9 mouse cellular contexts compared by ENCODE assay signal in genomic region chr10:128625287-128625894, GRCm38 (mm10). TPM values are rescaled to one million over a fixed set of nuclear protein-coding genes. Genes with fewer than 3 reads are reported as not detected.
DNase-seq lines count a peak whose midpoint lies in the region; ATAC-seq and TF ChIP-seq lines count a peak whose summit lies in the region.
"Had no signal": no experiment of that assay in that cellular context is flagged by ENCODE, and none has a peak within 500 bp of the region (broad histone marks: within the 10 kb centered on the region; RNA-seq: fewer than 3 reads in every experiment).

No protein-coding gene starts in this region.

- no peak for DNase-seq in left cerebral cortex, adult 2 months (ENCODE audit: extremely low spot score in 1 of 2, low spot score in 2 of 2)
- DNase-seq in left cerebral cortex, adult 9 months (ENCODE audit: low spot score in 2 of 2) = no peak
- peak; percentile 63 for DNase-seq in c-Kit-positive CD71-positive TER-119-negative erythroid progenitor cells, embryonic 14.5 days (ENCODE audit: low read depth)
- DNase-seq in layer of hippocampus, adult 18-20 months (ENCODE audit: low spot score in 2 of 2) = no peak
- DNase-seq in layer of hippocampus, adult 8-10 months (ENCODE audit: low spot score in 2 of 2) = no peak
- DNase-seq in kidney, postnatal 14 days = no peak

- no peaks in the 10 kb centered on the region for H3K27me3 ChIP-seq in intestine, embryonic 15.5 days (replicated peaks)
- H3K27me3 ChIP-seq in neural tube, embryonic 12.5 days (replicated peaks) = no peaks in the 10 kb centered on the region

- ATAC-seq in intestine, embryonic 15.5 days = no peak
- no peak for ATAC-seq in neural tube, embryonic 12.5 days (ENCODE audit: low FRiP score, low read depth)

- H3K4me1 ChIP-seq in intestine, embryonic 15.5 days (replicated peaks) = 0 out of 2 replicates have a peak, but pooled peaks cover 4% of the 10 kb centered on the region
- peaks cover 9% of the 10 kb centered on the region for H3K4me1 ChIP-seq in neural tube, embryonic 12.5 days

- H3K4me3 ChIP-seq in left cerebral cortex, adult 2 months = peak overlapping the region; percentile 85
- peak overlapping the region; percentile 87 for H3K4me3 ChIP-seq in intestine, embryonic 15.5 days (replicated peaks)
- peak overlapping the region; percentile 82 for H3K4me3 ChIP-seq in neural tube, embryonic 12.5 days

- H3K9ac ChIP-seq in intestine, embryonic 15.5 days = peak overlapping the region; percentile 95
- H3K9ac ChIP-seq in neural tube, embryonic 12.5 days = peak overlapping the region; percentile 88

- no peak overlapping the region for H3K27ac ChIP-seq in left cerebral cortex, adult 2 months
- peak overlapping the region; percentile 76 for H3K27ac ChIP-seq in intestine, embryonic 15.5 days
- H3K27ac ChIP-seq in neural tube, embryonic 12.5 days = no peak overlapping the region

- peak overlapping the region; percentile 71 for H3K4me2 ChIP-seq in intestine, embryonic 15.5 days (replicated peaks)
- H3K4me2 ChIP-seq in neural tube, embryonic 12.5 days (replicated peaks) = peak overlapping the region; percentile 80

- intact Hi-C loops in left cerebral cortex, adult 2 months (cut with DNase I) = no loop called here

- H3K36me3 ChIP-seq in intestine, embryonic 15.5 days = peaks cover 13% of the 10 kb centered on the region
- H3K36me3 ChIP-seq in neural tube, embryonic 12.5 days = peaks cover 26% of the 10 kb centered on the region

- WGBS in intestine, embryonic 15.5 days = 40% methylated on average over 7 of the region's 7 CpGs
- 47% methylated on average over 7 of the region's 7 CpGs for WGBS in neural tube, embryonic 12.5 days

- H3K9me3 ChIP-seq in intestine, embryonic 15.5 days = no peaks in the 10 kb centered on the region
- H3K9me3 ChIP-seq in neural tube, embryonic 12.5 days = no peaks in the 10 kb centered on the region

- TF ChIP-seq CTCF in left cerebral cortex, adult 2 months (IDR thresholded peaks at IDR 0.05) = no peak

RNA-seq across cellular contexts. Expression of gene Rps26, which starts 1.2 kb away (rescaled TPM):
- total RNA-seq in left cerebral cortex, adult 2 months (2021) = 100 to 1,000 TPM; 211 to 235 TPM
- polyA plus RNA-seq in intestine, embryonic 15.5 days (2015; fragmentation: Nextera tagmentation; extraction: Ambion mirVana) = 693 and 768 TPM in 2 replicates
- polyA plus RNA-seq in neural tube, embryonic 12.5 days (2016; fragmentation: Nextera tagmentation; extraction: Ambion mirVana) = 471 and 498 TPM in 2 replicates
- 100 to 1,000 TPM; 273 to 330 TPM for total RNA-seq in layer of hippocampus, adult 18-20 months (2021)
- total RNA-seq in layer of hippocampus, adult 8-10 months (2022) = 100 to 1,000 TPM; 141 to 325 (median 239) TPM

RNA-seq across cellular contexts. Expression of gene Ikzf4, which starts 20.4 kb away (rescaled TPM):
- total RNA-seq in left cerebral cortex, adult 2 months (2021) = 10 to 100 TPM; 16.2 to 16.8 TPM
- 1.9 and 2.2 TPM in 2 replicates for polyA plus RNA-seq in intestine, embryonic 15.5 days (2015; fragmentation: Nextera tagmentation; extraction: Ambion mirVana)
- 7.9 and 8.3 TPM in 2 replicates for polyA plus RNA-seq in neural tube, embryonic 12.5 days (2016; fragmentation: Nextera tagmentation; extraction: Ambion mirVana)
- 10 to 100 TPM; 15.5 to 16.5 TPM for total RNA-seq in layer of hippocampus, adult 18-20 months (2021)
- total RNA-seq in layer of hippocampus, adult 8-10 months (2022) = 10 to 100 TPM; 15.5 to 19.8 (median 16.2) TPM
- total RNA-seq: common myeloid progenitor, adult 5-6 weeks had no signal

RNA-seq across cellular contexts. Expression of gene Erbb3, which starts 35.9 kb away (rescaled TPM):
- total RNA-seq in left cerebral cortex, adult 2 months (2021) = 1 to 10 TPM; 5.0 to 5.4 TPM
- 30.5 and 31.5 TPM in 2 replicates for polyA plus RNA-seq in intestine, embryonic 15.5 days (2015; fragmentation: Nextera tagmentation; extraction: Ambion mirVana)
- polyA plus RNA-seq in neural tube, embryonic 12.5 days (2016; fragmentation: Nextera tagmentation; extraction: Ambion mirVana) = 14.6 and 16.0 TPM in 2 replicates
- 1 to 10 TPM; 7.1 to 7.5 TPM for total RNA-seq in layer of hippocampus, adult 18-20 months (2021)
- 1 to 10 TPM; 6.8 to 8.4 (median 8.1) TPM for total RNA-seq in layer of hippocampus, adult 8-10 months (2022)

RNA-seq across cellular contexts. Expression of gene Suox, which starts 48.5 kb away (rescaled TPM):
- total RNA-seq in left cerebral cortex, adult 2 months (2021) = 10 to 100 TPM; 11.3 to 12.3 TPM
- 11.9 and 12.1 TPM in 2 replicates for polyA plus RNA-seq in intestine, embryonic 15.5 days (2015; fragmentation: Nextera tagmentation; extraction: Ambion mirVana)
- 13.9 and 15.6 TPM in 2 replicates for polyA plus RNA-seq in neural tube, embryonic 12.5 days (2016; fragmentation: Nextera tagmentation; extraction: Ambion mirVana)
- total RNA-seq in layer of hippocampus, adult 18-20 months (2021) = 10 to 100 TPM; 12.8 to 13.9 TPM
- total RNA-seq in layer of hippocampus, adult 8-10 months (2022) = 10 to 100 TPM; 12.0 to 16.6 (median 14.3) TPM

RNA-seq across cellular contexts. Expression of gene Pa2g4, which starts 59.6 kb away (rescaled TPM):
- total RNA-seq in left cerebral cortex, adult 2 months (2021) = 10 to 100 TPM; 51.7 to 58.0 TPM
- 205 and 210 TPM in 2 replicates for polyA plus RNA-seq in intestine, embryonic 15.5 days (2015; fragmentation: Nextera tagmentation; extraction: Ambion mirVana)
- 155 and 156 TPM in 2 replicates for polyA plus RNA-seq in neural tube, embryonic 12.5 days (2016; fragmentation: Nextera tagmentation; extraction: Ambion mirVana)
- 10 to 100 TPM; 60.4 to 61.7 TPM for total RNA-seq in layer of hippocampus, adult 18-20 months (2021)
- total RNA-seq in layer of hippocampus, adult 8-10 months (2022) = 10 to 100 TPM; 58.7 to 62.0 (median 59.0) TPM
